Mouse (Mus musculus) liver, embryonic 14.5 days (tissue): ENCODE results near the gene Ulk3. TPM values are rescaled to one million over a fixed set of nuclear protein-coding genes. Genes with fewer than 3 reads are reported as not detected.
A peak's percentile ranks its signal among the peaks of the same experiment; 100 is the strongest.

Source experiments
- ATAC-seq: fragments of 200-750 bp; cut with Nextera tagmentation; 2 replicates; pipeline ENCODE4 v1.8.0; 2017; ENCODE audit warnings: moderate number of reproducible peaks, mild to moderate bottlenecking, moderate library complexity; ENCODE audit not compliant: insufficient read depth
- DNase-seq, 3 experiments: peaks; one replicate each; pipeline ENCODE4 v3.0.0-alpha.2; 2012 to 2013; ENCODE audit warnings: low read depth in 3 of 3, low spot score in 3 of 3
- H3K27ac ChIP-seq: fragments of 300-500 bp; sonication (generic); 2 replicates; pipeline ENCODE4 v1.5.1; 2014; ENCODE audit warnings: moderate library complexity, mild to moderate bottlenecking, control low read depth, inconsistent platforms
- H3K27me3 ChIP-seq: fragments of 300-500 bp; sonication (generic); 2 replicates; pipeline ENCODE4 v1.6.1; 2014; ENCODE audit warnings: mild to moderate bottlenecking, low read length, moderate library complexity; ENCODE audit not compliant: control insufficient read depth, insufficient read depth
- H3K36me3 ChIP-seq: fragments of 300-500 bp; sonication (generic); replicated peaks from 2 replicates; pipeline ENCODE4 v1.6.1; 2014; ENCODE audit warnings: low read depth; ENCODE audit not compliant: control insufficient read depth, insufficient read depth
- H3K4me1 ChIP-seq, 2 experiments: fragments of 200-500 bp in 1 of 2; fragments of 300-500 bp in 1 of 2; sonication (generic) in 1 of 2; replicated peaks; 2 replicates each; pipeline ENCODE4 v1.6.1; 2012 to 2014; ENCODE audit warnings: antibody characterized with exemption in 1 of 2, inconsistent platforms in 1 of 2, low read length in 1 of 2; ENCODE audit not compliant: control insufficient read depth in 2 of 2, insufficient read depth in 2 of 2
- H3K4me2 ChIP-seq: fragments of 300-500 bp; sonication (generic); 2 replicates; pipeline ENCODE4 v1.6.1; 2014; ENCODE audit warnings: low read depth, mild to moderate bottlenecking, control low read depth, moderate library complexity
- H3K4me3 ChIP-seq, 2 experiments: fragments of 200-500 bp in 1 of 2; fragments of 300-500 bp in 1 of 2; sonication (generic) in 1 of 2; 2 replicates each; pipeline ENCODE4 v1.5.1; 2012 to 2014; ENCODE audit warnings: low read depth in 2 of 2, low read length in 2 of 2, mild to moderate bottlenecking in 2 of 2, control low read depth in 1 of 2, inconsistent platforms in 1 of 2, moderate library complexity in 1 of 2; ENCODE audit not compliant: insufficient read depth in 1 of 2
- H3K9ac ChIP-seq: fragments of 300-500 bp; sonication (generic); replicated peaks from 2 replicates; pipeline ENCODE4 v1.6.1; 2014; ENCODE audit warnings: mild to moderate bottlenecking, control low read depth, moderate library complexity
- H3K9me3 ChIP-seq: fragments of 300-500 bp; sonication (generic); 2 replicates; pipeline ENCODE4 v1.6.1; 2016; ENCODE audit warnings: low read length, mixed read lengths; ENCODE audit not compliant: control insufficient read depth
- CTCF ChIP-seq: IDR thresholded peaks from 2 replicates; pipeline ENCODE4 v1.5.1; 2016; ENCODE audit warnings: antibody characterized with exemption, low read depth, control low read depth
- EP300 ChIP-seq: IDR thresholded peaks from 2 replicates; pipeline ENCODE4 v1.6.1; 2016; ENCODE audit warnings: antibody characterized with exemption, low read depth
- WGBS: fragments of 180-500 bp; shearing (Covaris S2); extraction: QIAGEN DNeasy Blood & Tissue Kit; methylation state at CpG from one replicate; pipeline ENCODE4 v1.1.7; 2014; ENCODE audit not compliant: insufficient replicate concordance; 5-methylcytosine and 5-hydroxymethylcytosine counted together
- polyA plus RNA-seq, 2 experiments: library from polyadenylated mRNA; depleted of rRNA in 1 of 2; stranded (reverse) in 1 of 2; unstranded in 1 of 2; fragments of >200 nt; fragmentation: Nextera tagmentation in 1 of 2; extraction: Ambion mirVana in 1 of 2; gene quantifications; 2 replicates each; pipeline versions ENCODE4 v1.2.1 to v1.2.3; 2012 to 2014

Gene Ulk3
- polyA plus RNA-seq, 2 experiments = 2.0 to 4.5 TPM

GRCm38 (mm10) chr9:57644944-57645893, 56.0 kb downstream of the Ulk3 start:
- peak; percentile 75 to 82 (median 77) for DNase-seq
- Histone ChIP-seq H3K4me2 (peak overlapping the region; percentile 99), H3K9me3 (no peaks in the 10 kb centered on the region), H3K36me3 (no peaks in the 10 kb centered on the region), H3K4me1 (peaks cover 43 to 61% of the 10 kb centered on the region in 2 experiments), H3K27me3 (no peaks in the 10 kb centered on the region), H3K27ac (peak overlapping the region; percentile 19), H3K9ac (peak overlapping the region; percentile 61), H3K4me3 (peak overlapping the region; percentile 64 to 72)
- peak; percentile 79 for ATAC-seq
- no peak for TF ChIP-seq EP300
- TF ChIP-seq CTCF = peak; percentile 88
- WGBS = 0% methylated on average over 60 of the region's 85 CpGs

Other genes starting within 250 kb of the Ulk3 start
- 9.4 and 10.0 TPM in 2 replicates for gene Ppcdc, start 149.3 kb upstream of the Ulk3 start, polyA plus RNA-seq (2012; rRNA removed)
- gene Ppcdc, start 149.3 kb upstream of the Ulk3 start, polyA plus RNA-seq (2014; fragmentation: Nextera tagmentation; extraction: Ambion mirVana) = 7.4 and 9.4 TPM in 2 replicates
- 9.1 and 9.2 TPM in 2 replicates for gene Scamp5, start 121.4 kb upstream of the Ulk3 start, polyA plus RNA-seq (2012; rRNA removed)
- 4.5 and 5.2 TPM in 2 replicates for gene Scamp5, start 121.4 kb upstream of the Ulk3 start, polyA plus RNA-seq (2014; fragmentation: Nextera tagmentation; extraction: Ambion mirVana)
- gene Rpp25, start 85.4 kb upstream of the Ulk3 start, polyA plus RNA-seq (2012; rRNA removed) = 0.09 and 0.18 TPM in 2 replicates
- 0.39 and 0.54 TPM in 2 replicates for gene Rpp25, start 85.4 kb upstream of the Ulk3 start, polyA plus RNA-seq (2014; fragmentation: Nextera tagmentation; extraction: Ambion mirVana)
- 104 and 121 TPM in 2 replicates for gene Cox5a, start 68.2 kb upstream of the Ulk3 start, polyA plus RNA-seq (2012; rRNA removed)
- 316 and 317 TPM in 2 replicates for gene Cox5a, start 68.2 kb upstream of the Ulk3 start, polyA plus RNA-seq (2014; fragmentation: Nextera tagmentation; extraction: Ambion mirVana)
- gene Fam219b, start 51.9 kb upstream of the Ulk3 start, polyA plus RNA-seq (2012; rRNA removed) = 2.0 and 3.1 TPM in 2 replicates
- gene Fam219b, start 51.9 kb upstream of the Ulk3 start, polyA plus RNA-seq (2014; fragmentation: Nextera tagmentation; extraction: Ambion mirVana) = 4.8 and 5.9 TPM in 2 replicates
- gene Mpi, start 36.7 kb upstream of the Ulk3 start, polyA plus RNA-seq (2012; rRNA removed) = 8.1 and 8.5 TPM in 2 replicates
- gene Mpi, start 36.7 kb upstream of the Ulk3 start, polyA plus RNA-seq (2014; fragmentation: Nextera tagmentation; extraction: Ambion mirVana) = 6.7 and 7.9 TPM in 2 replicates
- 13.9 and 15.6 TPM in 2 replicates for gene Scamp2, start 28.5 kb upstream of the Ulk3 start, polyA plus RNA-seq (2012; rRNA removed)
- gene Scamp2, start 28.5 kb upstream of the Ulk3 start, polyA plus RNA-seq (2014; fragmentation: Nextera tagmentation; extraction: Ambion mirVana) = 20.7 and 21.1 TPM in 2 replicates
- not detected in 2 replicates for gene Cplx3, start 16.8 kb downstream of the Ulk3 start, polyA plus RNA-seq (2012; rRNA removed)
- gene Cplx3, start 16.8 kb downstream of the Ulk3 start, polyA plus RNA-seq (2014; fragmentation: Nextera tagmentation; extraction: Ambion mirVana) = not detected in 2 replicates
- not detected in 2 replicates for gene Lman1l, start 31.3 kb downstream of the Ulk3 start, polyA plus RNA-seq (2012; rRNA removed)
- gene Lman1l, start 31.3 kb downstream of the Ulk3 start, polyA plus RNA-seq (2014; fragmentation: Nextera tagmentation; extraction: Ambion mirVana) = not detected in 2 replicates
- gene Csk, start 64.2 kb downstream of the Ulk3 start, polyA plus RNA-seq (2012; rRNA removed) = 22.7 and 26.3 TPM in 2 replicates
- gene Csk, start 64.2 kb downstream of the Ulk3 start, polyA plus RNA-seq (2014; fragmentation: Nextera tagmentation; extraction: Ambion mirVana) = 11.1 and 13.8 TPM in 2 replicates
- gene Cyp1a2, start 94.3 kb downstream of the Ulk3 start, polyA plus RNA-seq (2012; rRNA removed) = 0.06 and 0.11 TPM in 2 replicates
- gene Cyp1a2, start 94.3 kb downstream of the Ulk3 start, polyA plus RNA-seq (2014; fragmentation: Nextera tagmentation; extraction: Ambion mirVana) = 0.11 and 0.18 TPM in 2 replicates
- 0.13 and 0.15 TPM in 2 replicates for gene Cyp1a1, start 98.5 kb downstream of the Ulk3 start, polyA plus RNA-seq (2012; rRNA removed)
- not detected in 2 replicates for gene Cyp1a1, start 98.5 kb downstream of the Ulk3 start, polyA plus RNA-seq (2014; fragmentation: Nextera tagmentation; extraction: Ambion mirVana)
- gene Edc3, start 119.1 kb downstream of the Ulk3 start, polyA plus RNA-seq (2012; rRNA removed) = 6.9 and 7.2 TPM in 2 replicates
- 10.3 and 12.8 TPM in 2 replicates for gene Edc3, start 119.1 kb downstream of the Ulk3 start, polyA plus RNA-seq (2014; fragmentation: Nextera tagmentation; extraction: Ambion mirVana)
- 110 and 136 TPM in 2 replicates for gene Clk3, start 176.4 kb downstream of the Ulk3 start, polyA plus RNA-seq (2012; rRNA removed)
- 88.0 and 95.0 TPM in 2 replicates for gene Clk3, start 176.4 kb downstream of the Ulk3 start, polyA plus RNA-seq (2014; fragmentation: Nextera tagmentation; extraction: Ambion mirVana)
- 7.8 and 9.3 TPM in 2 replicates for gene Arid3b, start 247.3 kb downstream of the Ulk3 start, polyA plus RNA-seq (2012; rRNA removed)
- 8.5 and 9.3 TPM in 2 replicates for gene Arid3b, start 247.3 kb downstream of the Ulk3 start, polyA plus RNA-seq (2014; fragmentation: Nextera tagmentation; extraction: Ambion mirVana)